Mouse (Mus musculus) testis, adult 2 months (tissue): ENCODE measurements around the gene Sart3. TPM values are rescaled to one million over a fixed set of nuclear protein-coding genes. Genes with fewer than 3 reads are reported as not detected.

Experiments used
- H3K27ac ChIP-seq: fragments of 200-500 bp; 2 replicates; pipeline ENCODE4 v1.5.1; 2012; ENCODE audit warnings: low read depth, low read length; ENCODE audit not compliant: control insufficient read depth, insufficient read depth
- H3K27me3 ChIP-seq: fragments of 200-500 bp; 2 replicates; pipeline ENCODE4 v1.6.1; 2012; ENCODE audit warnings: mild to moderate bottlenecking, low read length, moderate library complexity; ENCODE audit not compliant: control insufficient read depth, insufficient read depth
- H3K36me3 ChIP-seq: fragments of 200-500 bp; 2 replicates; pipeline ENCODE4 v1.6.1; 2012; ENCODE audit warnings: mild to moderate bottlenecking, low read length; ENCODE audit not compliant: control insufficient read depth, insufficient read depth
- H3K4me1 ChIP-seq: fragments of 200-500 bp; 2 replicates; pipeline ENCODE4 v1.6.1; 2012; ENCODE audit warnings: low read length; ENCODE audit not compliant: control insufficient read depth, insufficient read depth
- H3K4me3 ChIP-seq: fragments of 200-500 bp; 2 replicates; pipeline ENCODE4 v1.5.1; 2012; ENCODE audit warnings: low read depth, mild to moderate bottlenecking, low read length, moderate library complexity, mixed read lengths; ENCODE audit not compliant: control insufficient read depth
- CTCF ChIP-seq: fragments of 200-500 bp; IDR thresholded peaks from 2 replicates; pipeline ENCODE4 v1.5.1; 2012; ENCODE audit warnings: low read depth, mild to moderate bottlenecking, inconsistent platforms, low read length, moderate library complexity; ENCODE audit not compliant: control insufficient read depth, insufficient read depth, insufficient replicate concordance
- POLR2A ChIP-seq: fragments of 200-500 bp; IDR thresholded peaks from 2 replicates; pipeline ENCODE4 v1.6.1; 2012; ENCODE audit warnings: low read depth, mild to moderate bottlenecking, inconsistent platforms, low read length, moderate library complexity; ENCODE audit not compliant: control insufficient read depth
- polyA plus RNA-seq: library from polyadenylated mRNA; depleted of rRNA; stranded (reverse); fragments of >200 nt; gene quantifications from 2 replicates; pipeline ENCODE4 v1.2.3, GENCODE M21; 2012

Gene Sart3
- polyA plus RNA-seq, 1 experiment = 13.8 TPM

- Histone ChIP-seq H3K27me3 (no peaks in the 10 kb centered on the region), H3K27ac (no peak overlapping the region), H3K36me3 (no peaks in the 10 kb centered on the region), H3K4me1 (peaks cover 13% of the 10 kb centered on the region), H3K4me3 (no peak overlapping the region)
- no peak for TF ChIP-seq CTCF
Observed at GRCm38 (mm10) chr5:113810111-113810510, 37.8 kb upstream of the Sart3 start.

DNA sequence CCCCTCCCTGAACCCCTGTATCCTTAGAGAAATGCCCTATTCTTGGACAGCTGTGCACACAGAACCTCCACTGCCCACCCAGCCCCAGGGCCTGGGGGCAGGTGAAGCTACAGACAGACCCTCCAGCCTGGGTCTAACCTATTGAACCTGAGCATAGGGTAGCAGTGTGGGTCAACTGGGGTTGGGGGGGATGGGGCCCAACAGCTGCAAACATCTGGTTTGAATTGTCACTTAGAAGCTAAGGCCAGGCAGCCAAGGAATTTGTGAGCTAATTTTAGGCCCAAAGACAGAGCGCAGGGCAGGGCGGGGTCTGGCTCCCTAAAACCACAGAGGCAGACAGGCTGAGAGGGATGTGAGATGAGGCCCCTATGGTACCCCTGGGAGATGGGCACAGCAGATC lies 35.9 kb upstream of the Sart3 start:
- no peak for TF ChIP-seq CTCF
- no peak for TF ChIP-seq POLR2A
- H3K27ac ChIP-seq = no peak overlapping the region
- H3K36me3 ChIP-seq = no peaks in the 10 kb centered on the region
- H3K4me3 ChIP-seq = no peak overlapping the region
- 0 out of 2 replicates have a peak, but pooled peaks cover 4% of the 10 kb centered on the region for H3K4me1 ChIP-seq
- no peaks in the 10 kb centered on the region for H3K27me3 ChIP-seq

- TF ChIP-seq POLR2A (no peak), CTCF (no peak)
- Histone ChIP-seq H3K4me3 (no peak overlapping the region), H3K36me3 (no peaks in the 10 kb centered on the region), H3K27me3 (no peaks in the 10 kb centered on the region), H3K4me1 (no peaks in the 10 kb centered on the region), H3K27ac (no peak overlapping the region)
Observed at GRCm38 (mm10) chr5:113807712-113808111, 35.4 kb upstream of the Sart3 start.

GRCm38 (mm10) chr5:113806414-113806813 lies 34.1 kb upstream of the Sart3 start:
- H3K27ac ChIP-seq = no peak overlapping the region
- no peak for TF ChIP-seq POLR2A
- TF ChIP-seq CTCF = no peak
- no peak overlapping the region for H3K4me3 ChIP-seq
- no peaks in the 10 kb centered on the region for H3K27me3 ChIP-seq
- H3K36me3 ChIP-seq = no peaks in the 10 kb centered on the region
- H3K4me1 ChIP-seq = no peaks in the 10 kb centered on the region

DNA sequence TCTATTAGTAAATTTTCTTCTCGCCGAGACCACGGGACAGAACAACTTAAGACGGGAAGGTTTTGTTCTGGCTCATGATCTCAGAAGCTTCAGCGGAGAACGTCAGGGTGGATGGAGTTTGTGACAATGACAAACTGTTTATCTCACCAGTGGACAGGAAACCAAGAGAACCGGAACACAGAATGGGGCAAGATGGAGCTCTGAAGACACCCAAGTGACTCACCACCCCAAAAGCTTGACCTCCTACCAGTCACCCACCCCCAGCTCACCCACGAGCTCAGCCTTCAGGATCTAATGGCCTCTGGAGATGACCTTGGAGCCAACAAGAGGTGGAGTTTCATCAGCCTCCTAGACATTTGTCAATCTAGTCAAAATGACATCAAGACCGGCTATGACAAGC lies 33.0 kb upstream of the Sart3 start:
- Histone ChIP-seq H3K4me3 (no peak overlapping the region), H3K4me1 (no peaks in the 10 kb centered on the region), H3K27me3 (no peaks in the 10 kb centered on the region), H3K36me3 (no peaks in the 10 kb centered on the region), H3K27ac (no peak overlapping the region)
- TF ChIP-seq CTCF (no peak), POLR2A (no peak)

DNA sequence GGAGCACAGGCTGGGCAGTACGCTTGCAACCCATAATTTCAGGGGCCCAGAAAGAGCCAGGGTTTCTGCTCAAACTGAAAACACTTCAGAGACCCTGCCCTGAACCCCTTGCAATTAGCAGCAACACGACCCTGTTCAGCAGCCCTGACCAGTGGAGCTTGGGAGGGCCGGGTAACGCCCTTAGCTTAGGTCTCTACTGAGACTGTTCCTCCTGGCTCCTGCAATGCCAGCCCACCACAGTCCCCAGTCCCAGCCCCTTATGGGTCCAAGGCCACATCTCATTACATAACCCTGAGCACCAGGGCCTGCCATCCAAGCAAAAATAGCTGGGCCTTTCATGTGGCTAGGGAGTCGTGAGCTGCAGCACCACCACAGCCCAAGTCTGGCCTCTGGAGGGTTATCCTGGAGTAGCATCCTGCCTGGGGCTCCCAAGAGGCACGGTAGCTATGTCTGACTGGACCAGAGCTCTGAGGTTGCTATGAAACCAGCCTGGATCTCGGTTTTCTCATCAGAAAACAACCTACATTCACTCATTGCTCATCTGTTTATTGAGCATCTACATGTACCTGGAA lies 32.2 kb upstream of the Sart3 start:
- Histone ChIP-seq H3K27me3 (no peaks in the 10 kb centered on the region), H3K4me1 (no peaks in the 10 kb centered on the region), H3K4me3 (no peak overlapping the region), H3K36me3 (no peaks in the 10 kb centered on the region), H3K27ac (no peak overlapping the region)
- TF ChIP-seq POLR2A (no peak), CTCF (no peak)

DNA sequence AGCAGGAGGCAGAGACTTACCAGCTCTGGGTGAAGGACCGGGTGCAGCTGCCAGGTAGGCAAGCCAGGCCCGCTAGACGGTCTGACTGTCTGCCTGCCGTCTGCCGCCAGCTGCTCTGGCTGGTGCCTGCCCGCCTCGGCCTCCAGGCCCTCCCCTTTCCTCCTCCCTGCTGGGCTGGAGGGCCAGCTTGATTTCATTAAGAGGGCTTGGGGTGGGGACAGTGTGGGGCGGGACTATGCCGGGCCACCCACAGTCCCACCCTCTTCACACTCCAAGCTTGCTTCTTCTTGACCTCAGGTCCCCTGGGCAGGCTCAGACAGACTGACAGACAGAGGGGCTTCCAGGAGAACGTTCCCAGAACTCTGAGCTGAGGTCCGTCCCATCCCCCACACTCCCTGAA lies 28.0 kb upstream of the Sart3 start, which contains the start of gene Tmem119:
Gene Tmem119 (minus strand): TSS at position 237 of the 400 bp plus-strand sequence.
- Histone ChIP-seq H3K27me3 (no peaks in the 10 kb centered on the region), H3K27ac (no peak within 1 kb of the TSS), H3K4me3 (no peak within 1 kb of the TSS), H3K36me3 (no peaks in the 10 kb centered on the region), H3K4me1 (no peaks in the 10 kb centered on the region)
- no peak for TF ChIP-seq POLR2A
- TF ChIP-seq CTCF = no peak

GRCm38 (mm10) chr5:113799691-113800090 lies 27.4 kb upstream of the Sart3 start:
- no peaks in the 10 kb centered on the region for H3K27me3 ChIP-seq
- H3K4me1 ChIP-seq = no peaks in the 10 kb centered on the region
- no peak overlapping the region for H3K27ac ChIP-seq
- no peak overlapping the region for H3K4me3 ChIP-seq
- no peak for TF ChIP-seq POLR2A
- no peak for TF ChIP-seq CTCF
- H3K36me3 ChIP-seq = no peaks in the 10 kb centered on the region
